Mouse (Mus musculus): ENCODE results near the gene Clvs2.
A peak's percentile ranks its signal among the peaks of the same experiment; 100 is the strongest.

Clvs2 gene

DNA sequence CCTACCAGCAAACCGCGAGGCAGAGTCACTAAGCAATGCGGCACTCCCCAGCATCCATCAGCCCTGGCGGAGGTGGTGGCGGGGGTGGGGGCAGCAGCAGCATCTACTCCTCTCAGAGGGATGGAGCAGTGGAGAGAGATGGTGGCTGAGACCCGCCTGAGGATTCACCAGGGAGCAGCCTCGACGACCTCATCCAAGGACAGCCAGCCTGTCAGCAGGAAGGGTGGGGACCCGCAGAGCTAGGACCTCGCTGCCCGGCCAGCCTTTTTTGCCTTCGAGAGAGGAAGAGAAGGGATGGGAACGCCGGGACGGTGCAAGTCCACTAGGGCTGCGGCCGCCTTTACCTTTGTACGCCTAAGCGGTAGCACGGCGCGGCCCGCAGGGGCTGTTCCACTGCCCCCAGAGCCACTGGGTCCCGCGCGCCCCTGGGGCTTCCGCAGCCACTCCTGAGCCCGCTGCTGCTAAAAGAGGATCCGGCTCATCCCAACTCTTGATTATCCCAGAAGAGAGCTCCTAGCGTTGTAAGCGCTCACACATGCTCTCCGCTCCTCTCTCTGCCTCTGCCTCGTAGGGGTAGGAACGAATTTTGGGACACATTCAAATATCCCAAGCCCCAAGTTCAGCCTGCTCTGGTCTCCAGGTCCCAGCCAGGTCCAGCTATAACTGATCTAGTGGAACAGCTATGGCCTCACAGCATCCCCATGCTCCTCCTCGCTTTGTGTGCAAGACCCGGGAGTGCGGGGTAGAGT lies at the start of gene Clvs2:
Gene Clvs2 (minus strand): TSS at position 639 of the 749 bp plus-strand sequence.
- peak in 1 of 2 experiments; percentile 22 for DNase-seq

DNA sequence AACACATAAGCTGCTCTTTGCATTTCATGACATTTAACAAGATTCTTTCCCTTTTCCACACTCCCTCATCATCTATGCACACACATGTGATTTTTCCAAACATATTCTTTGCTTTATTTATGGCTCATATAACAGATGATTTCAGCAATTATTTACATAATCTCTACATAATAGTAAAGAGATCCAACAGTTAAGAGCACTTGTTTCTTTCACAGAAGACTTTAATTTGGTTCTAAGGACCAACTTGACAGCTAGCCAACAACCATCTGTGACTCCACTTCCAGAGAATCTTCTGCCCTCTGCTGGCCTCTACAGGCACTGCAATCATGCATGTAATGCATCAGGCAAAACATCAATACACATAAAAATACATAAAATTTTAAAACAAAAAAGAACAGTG lies 28.6 kb upstream of the Clvs2 start:
- DNase-seq = peak; percentile 33 to 40

DNA sequence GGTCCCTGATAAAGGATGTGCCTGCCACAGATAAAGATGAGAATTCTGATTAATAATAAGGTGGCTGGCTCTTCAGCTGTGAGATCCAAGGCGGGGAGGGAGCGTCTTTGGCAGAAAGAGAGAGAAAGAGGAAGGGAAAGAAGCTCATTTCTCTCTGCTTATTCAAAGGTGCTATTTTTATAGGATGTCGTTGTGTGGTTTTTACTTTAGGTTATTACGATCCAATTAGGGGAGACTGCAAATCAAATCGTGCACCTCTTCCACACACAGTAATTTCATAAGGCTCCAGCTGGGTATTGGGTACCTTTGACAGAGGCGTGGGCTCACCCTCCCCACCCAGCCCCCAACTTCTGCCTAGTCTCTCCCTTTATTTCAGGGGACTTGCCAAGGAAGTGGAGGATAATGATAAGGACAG lies 985 bp downstream of the Clvs2 start:
- no peak for DNase-seq

DNA sequence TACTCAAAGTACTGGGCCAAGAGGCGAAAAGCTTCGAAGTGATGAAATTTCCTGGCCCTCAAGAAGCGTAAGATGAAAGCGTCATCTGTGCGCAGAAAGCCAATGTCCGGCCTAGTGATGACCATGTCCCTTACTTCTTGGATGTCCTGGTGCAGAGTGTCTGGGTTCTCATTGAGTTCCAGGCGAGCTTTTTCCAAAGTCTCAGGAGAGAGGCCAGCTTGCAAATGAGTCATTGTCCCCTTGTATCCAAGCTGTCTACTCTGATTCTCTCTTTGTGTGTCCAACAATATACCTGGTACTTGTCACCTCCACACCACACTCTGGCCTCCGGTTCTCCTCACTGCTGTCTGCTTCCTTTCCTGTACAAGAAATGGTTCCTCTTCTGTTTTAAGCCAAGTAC lies 1.9 kb downstream of the Clvs2 start:
- DNase-seq = no peak

DNA sequence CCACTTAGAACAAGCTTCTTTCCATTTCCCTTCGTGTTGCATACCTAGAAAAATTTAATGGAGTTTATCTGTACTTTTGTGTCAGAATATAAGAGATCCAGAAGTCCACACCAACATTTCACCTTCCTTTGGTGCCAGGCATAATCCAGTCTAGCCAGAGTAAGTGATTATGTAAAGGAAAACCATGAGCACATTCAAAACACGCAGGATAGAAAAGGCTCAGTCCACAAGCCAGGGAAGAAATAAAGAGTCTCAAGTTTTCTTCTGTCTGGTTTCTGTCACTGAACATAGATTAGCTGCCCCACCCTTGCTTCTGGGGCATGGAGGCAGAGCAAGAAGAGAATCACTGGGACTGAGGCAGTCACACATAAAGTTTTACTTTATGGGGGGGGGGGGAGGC lies 8.4 kb downstream of the Clvs2 start:
- no peak for DNase-seq

DNA sequence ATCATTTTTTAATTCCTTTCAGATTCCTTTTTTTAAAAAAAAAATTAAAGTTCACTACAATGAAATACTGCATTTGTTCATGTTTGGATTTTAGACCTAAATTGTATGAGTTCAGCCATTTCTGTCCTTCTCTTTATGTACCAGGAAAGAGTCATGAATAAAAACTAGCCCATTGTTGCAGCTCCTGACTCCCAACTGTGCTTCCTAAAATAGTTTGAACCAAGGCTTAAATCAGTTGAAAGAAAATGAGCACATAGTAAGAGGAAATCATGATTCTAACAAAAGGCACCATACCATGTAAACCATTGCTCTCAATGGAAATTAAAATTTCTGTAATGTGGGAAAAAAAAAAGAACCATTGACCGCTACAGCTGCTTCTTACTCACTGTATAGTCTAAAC lies 11.4 kb downstream of the Clvs2 start:
- DNase-seq = no peak

DNA sequence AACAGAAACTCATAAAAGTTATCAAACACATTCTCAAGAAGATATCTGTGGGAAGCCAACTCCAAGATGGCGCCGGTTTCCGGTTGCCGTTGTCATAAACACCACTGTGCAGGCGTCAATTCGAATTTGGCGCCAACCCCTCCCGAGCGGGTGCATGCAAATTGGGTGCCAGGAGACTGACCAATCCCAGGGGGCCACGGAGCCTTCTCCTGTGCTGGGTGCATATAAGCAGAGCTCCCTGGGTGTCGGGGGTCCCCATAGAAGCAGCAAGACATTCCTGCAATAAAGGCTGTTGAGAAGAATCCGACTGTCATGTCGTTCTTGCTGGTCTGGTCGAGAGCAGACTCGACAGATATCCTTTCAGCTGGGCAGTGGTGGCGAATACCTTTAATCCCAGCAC lies 31.8 kb downstream of the Clvs2 start:
- no peak for DNase-seq

DNA sequence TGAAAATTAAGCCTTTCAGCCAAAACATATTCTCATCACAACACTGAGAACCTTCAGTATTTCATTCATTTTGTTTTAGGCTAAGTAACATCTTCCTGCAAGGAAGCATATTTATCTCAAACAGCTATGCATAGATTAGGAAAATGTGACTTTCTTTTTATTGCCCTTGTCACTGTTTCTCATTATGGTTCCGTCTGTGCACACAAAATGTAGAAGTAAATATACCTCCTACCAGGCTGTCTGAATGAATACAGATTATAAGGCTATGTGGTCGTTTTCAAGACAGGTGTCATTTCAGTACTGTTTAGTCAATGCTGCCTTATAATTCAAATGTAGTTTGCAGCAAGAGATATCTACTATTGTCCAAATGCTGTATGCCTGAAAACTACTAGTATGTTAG lies 35.8 kb downstream of the Clvs2 start:
- DNase-seq = no peak

DNA sequence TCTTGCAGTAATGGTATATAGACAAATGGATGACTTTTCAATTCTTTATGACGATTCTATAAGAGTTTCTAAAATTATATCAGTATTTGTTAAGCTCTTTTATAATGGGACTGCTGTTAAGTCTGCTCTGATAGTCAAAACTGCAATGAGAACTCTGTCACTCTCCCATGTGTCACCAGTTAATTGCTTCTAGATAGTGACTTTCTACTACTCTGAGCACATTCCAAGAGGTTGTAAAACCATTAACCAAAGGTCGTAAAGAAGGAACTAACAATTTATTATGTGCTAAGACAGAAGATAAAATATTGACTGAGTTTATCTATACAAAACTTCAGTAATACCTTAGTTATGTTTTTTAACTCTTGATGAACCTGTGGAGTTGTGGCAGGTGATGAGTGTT lies 37.5 kb downstream of the Clvs2 start:
- no peak for DNase-seq

DNA sequence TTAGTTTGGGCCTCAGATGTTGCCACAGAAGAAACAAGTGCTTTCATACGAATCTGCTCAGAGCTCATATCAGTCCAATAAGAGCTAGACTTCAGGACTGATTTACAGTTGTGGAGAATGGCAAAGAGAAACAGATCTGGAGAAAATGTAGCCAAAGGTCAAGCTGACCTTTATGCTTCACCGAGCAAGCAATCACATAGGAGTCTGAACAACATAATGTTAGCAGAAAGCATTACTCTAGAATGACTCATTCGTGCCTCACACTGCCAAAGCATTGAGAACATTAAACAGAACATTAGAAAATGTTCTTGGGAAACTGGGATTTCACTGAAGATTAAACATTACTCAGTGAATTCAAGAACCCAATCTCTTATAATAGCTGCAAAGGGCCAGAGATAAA lies 66.5 kb downstream of the Clvs2 start:
- DNase-seq = no peak

DNA sequence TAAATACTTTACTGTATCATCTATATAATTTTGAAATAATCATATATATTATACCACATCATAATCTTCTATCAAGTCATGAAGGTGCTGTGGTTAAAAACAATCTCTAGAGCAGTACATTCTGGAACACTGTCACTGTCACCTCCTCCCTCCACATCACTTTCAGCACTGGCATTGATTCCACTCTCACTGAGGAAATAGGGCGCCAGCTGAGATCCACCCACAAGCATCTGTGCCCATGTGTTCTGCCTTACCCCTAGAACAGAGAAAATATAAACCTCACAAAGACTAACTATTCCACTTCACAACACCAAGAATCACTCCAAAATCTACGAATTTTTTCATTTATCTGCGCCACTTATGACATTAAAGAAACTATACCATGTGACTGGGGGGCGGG lies 84.2 kb downstream of the Clvs2 start:
- DNase-seq = no peak

Data from cerebellum, adult 18-20 months (tissue).